Mouse (Mus musculus) liver, adult 2 months (tissue): ENCODE measurements around the gene Edc4.

Source experiments
- CTCF ChIP-seq: fragments of 200-500 bp; IDR thresholded peaks from 2 replicates; pipeline ENCODE4 v1.5.1; 2011; ENCODE audit warnings: low read depth, low read length, control low read depth
- POLR2A ChIP-seq: fragments of 200-500 bp; IDR thresholded peaks from 2 replicates; pipeline ENCODE4 v1.6.1; 2011; ENCODE audit warnings: low read length, control low read depth; ENCODE audit not compliant: insufficient read depth; ENCODE audit errors: extremely low read depth

GRCm38 (mm10) chr8:105932525-105932924 is 51.8 kb downstream of the Edc4 start:
- no peak for TF ChIP-seq CTCF
- TF ChIP-seq POLR2A, result no peak
